Mouse (Mus musculus) MEL (cell line): Measurements from ENCODE around the gene Ptgr2.

Experiments used
- CTCF ChIP-seq, 3 experiments: IDR thresholded peaks in 2 of 3; conservative IDR thresholded peaks in 1 of 3; 2 replicates each; pipeline ENCODE4 v1.5.1; 2011 to 2012; ENCODE audit warnings: low read length in 3 of 3, low read depth in 2 of 3, mild to moderate bottlenecking in 2 of 3, improper control_type of control experiment in 1 of 3, inconsistent platforms in 1 of 3, mixed read lengths in 1 of 3, moderate library complexity in 1 of 3; ENCODE audit not compliant: control insufficient read depth in 1 of 3, insufficient read depth in 1 of 3, poor library complexity in 1 of 3, severe bottlenecking in 1 of 3
- MEF2A ChIP-seq: IDR thresholded peaks from 2 replicates; pipeline ENCODE4 v1.6.1; 2014; ENCODE audit warnings: low read depth, mild to moderate bottlenecking, inconsistent platforms, low read length, improper control_type of control experiment; ENCODE audit not compliant: poor library complexity, insufficient replicate concordance, severe bottlenecking; ENCODE audit errors: extremely low read depth
- POLR2A ChIP-seq, 2 experiments: IDR thresholded peaks; 2 replicates each; pipeline ENCODE4 v1.6.1; 2011 to 2012; ENCODE audit warnings: low read length in 2 of 2, mild to moderate bottlenecking in 2 of 2, control low read depth in 1 of 2, improper control_type of control experiment in 1 of 2, low read depth in 1 of 2, moderate library complexity in 1 of 2; ENCODE audit not compliant: control insufficient read depth in 1 of 2, insufficient read depth in 1 of 2, poor library complexity in 1 of 2
- POLR2AphosphoS5 ChIP-seq: IDR thresholded peaks from 2 replicates; pipeline ENCODE4 v1.6.1; 2012; ENCODE audit warnings: low read depth, borderline replicate concordance, mild to moderate bottlenecking, inconsistent platforms, low read length, moderate library complexity, mixed read lengths
- ZC3H11A ChIP-seq: IDR thresholded peaks from 2 replicates; pipeline ENCODE4 v1.6.1; 2012; ENCODE audit warnings: low read depth, mild to moderate bottlenecking, inconsistent platforms, low read length, improper control_type of control experiment
- ZNF384 ChIP-seq: IDR thresholded peaks from 2 replicates; pipeline ENCODE4 v1.6.1; 2012; ENCODE audit warnings: low read depth, mild to moderate bottlenecking, inconsistent platforms, low read length, improper control_type of control experiment

DNA sequence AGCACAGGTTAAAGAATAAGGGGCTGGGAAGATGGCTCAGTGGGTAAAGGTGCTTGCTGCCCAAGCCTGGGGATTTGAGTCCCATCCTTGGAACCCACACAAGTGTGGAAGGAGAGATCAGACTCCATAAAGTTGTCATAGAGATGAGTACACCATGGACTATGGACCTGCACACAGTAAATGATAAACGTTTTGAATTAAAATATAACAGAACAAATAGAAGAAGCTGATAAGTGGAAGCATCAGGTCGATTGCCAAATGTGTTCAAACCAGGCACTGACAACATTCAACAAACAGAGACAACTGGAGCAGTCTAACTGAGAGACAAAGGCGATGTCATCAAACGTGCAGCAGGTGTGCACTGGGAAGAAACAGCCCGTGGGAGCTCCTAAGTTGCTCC, 11.7 kb upstream of the Ptgr2 start:
- TF ChIP-seq ZC3H11A: no peak
- no peak for TF ChIP-seq POLR2AphosphoS5
- TF ChIP-seq CTCF (IDR thresholded peaks at IDR 0.05 in 2 of 3, conservative IDR thresholded peaks at IDR 0.05 in 1 of 3; ENCODE audit: control insufficient read depth in 1 of 3, insufficient read depth in 1 of 3, low read depth in 2 of 3, low read length in 3 of 3, poor library complexity in 1 of 3, severe bottlenecking in 1 of 3): no peak
- TF ChIP-seq ZNF384: no peak
- TF ChIP-seq POLR2A (IDR thresholded peaks at IDR 0.05; ENCODE audit: control insufficient read depth in 1 of 2, insufficient read depth in 1 of 2, low read depth in 1 of 2, low read length in 2 of 2, poor library complexity in 1 of 2): no peak
- no peak for TF ChIP-seq MEF2A
